Mouse (Mus musculus) thymus, adult 2 months (tissue): ENCODE data around the gene Anapc7. TPM values are rescaled to one million over a fixed set of nuclear protein-coding genes. Genes with fewer than 3 reads are reported as not detected.
"Not testable (repeated sequence)": the region's sequence is repeated elsewhere in the genome, so short reads cannot be mapped to it uniquely, and the experiment has no call there.

Source experiments
- DNase-seq: peaks from one replicate; pipeline ENCODE4 v3.0.0; 2021
- H3K27ac ChIP-seq: fragments of 200-500 bp; 2 replicates; pipeline ENCODE4 v1.5.1; 2012; ENCODE audit warnings: low read length, control low read depth; ENCODE audit not compliant: control insufficient read depth, insufficient read depth
- H3K27me3 ChIP-seq: fragments of 200-500 bp; 2 replicates; pipeline ENCODE4 v1.6.1; 2012; ENCODE audit warnings: mild to moderate bottlenecking, low read length, moderate library complexity, mixed read lengths; ENCODE audit not compliant: control insufficient read depth, insufficient read depth
- H3K36me3 ChIP-seq: fragments of 200-500 bp; 2 replicates; pipeline ENCODE4 v1.6.1; 2012; ENCODE audit warnings: mild to moderate bottlenecking, low read length, moderate library complexity; ENCODE audit not compliant: control insufficient read depth, insufficient read depth
- H3K4me1 ChIP-seq: fragments of 200-500 bp; replicated peaks from 2 replicates; pipeline ENCODE4 v1.6.1; 2012; ENCODE audit warnings: low read length; ENCODE audit not compliant: control insufficient read depth, insufficient read depth
- H3K4me3 ChIP-seq: fragments of 200-500 bp; 2 replicates; pipeline ENCODE4 v1.5.1; 2012; ENCODE audit warnings: mild to moderate bottlenecking, low read length, control low read depth, moderate library complexity; ENCODE audit not compliant: control insufficient read depth, insufficient read depth
- CTCF ChIP-seq: fragments of 200-500 bp; IDR thresholded peaks from 2 replicates; pipeline ENCODE4 v1.5.1; 2012; ENCODE audit warnings: mild to moderate bottlenecking, control low read depth, low read length, moderate library complexity, borderline replicate concordance; ENCODE audit not compliant: control insufficient read depth, poor library complexity, insufficient read depth; ENCODE audit errors: extremely low read depth
- POLR2A ChIP-seq: fragments of 200-500 bp; IDR thresholded peaks from 2 replicates; pipeline ENCODE4 v1.6.1; 2012; ENCODE audit warnings: mild to moderate bottlenecking, low read length, control low read depth, moderate library complexity; ENCODE audit not compliant: control insufficient read depth, poor library complexity, insufficient read depth; ENCODE audit errors: extremely low read depth
- WGBS: fragments of 180-500 bp; shearing (Covaris S2); methylation state at CpG from one replicate; pipeline ENCODE4 v1.1.7; 2018; 5-methylcytosine and 5-hydroxymethylcytosine counted together
- polyA plus RNA-seq: library from polyadenylated mRNA; depleted of rRNA; stranded (reverse); fragments of >200 nt; gene quantifications from 2 replicates; pipeline ENCODE4 v1.2.3, GENCODE M21; 2012

Anapc7 gene
- polyA plus RNA-seq, 1 experiment, result 39.9 TPM

GRCm38 (mm10) chr5:122415465-122415864, 6.0 kb upstream of the Anapc7 start:
- TF ChIP-seq POLR2A, result no peak
- TF ChIP-seq CTCF, result no peak
- no peak overlapping the region for H3K4me3 ChIP-seq
- 95% methylated on average over 12 of the region's 12 CpGs for WGBS
- no peaks in the 10 kb centered on the region for H3K27me3 ChIP-seq
- no peaks in the 10 kb centered on the region; the same call in 1 of the 2 replicates for H3K36me3 ChIP-seq
- DNase-seq, result no peak
- H3K4me1 ChIP-seq, result no peaks in the 10 kb centered on the region
- no peak overlapping the region for H3K27ac ChIP-seq

- H3K4me1 ChIP-seq, result peaks cover 13% of the 10 kb centered on the region
- not testable (repeated sequence) for H3K4me3 ChIP-seq, H3K27me3 ChIP-seq, DNase-seq, H3K36me3 ChIP-seq, H3K27ac ChIP-seq
- 64% methylated on average over 4 of the region's 4 CpGs for WGBS
Observed at GRCm38 (mm10) chr5:122420676-122421075, 817 bp upstream of the Anapc7 start.

GRCm38 (mm10) chr5:122422071-122422964, 825 bp downstream of the Anapc7 start:
- Histone ChIP-seq H3K36me3 (no peaks in the 10 kb centered on the region), H3K27me3 (no peaks in the 10 kb centered on the region), H3K4me3 (peak overlapping the region; percentile 88), H3K27ac (peak overlapping the region; percentile 60; the same call in 1 of the 2 replicates), H3K4me1 (peaks cover 13% of the 10 kb centered on the region)
- under 1% methylated on average over 73 of the region's 73 CpGs for WGBS
- TF ChIP-seq CTCF (peak; percentile 50; the same call in 1 of the 2 replicates), POLR2A (peak; percentile 41; the same call in 1 of the 2 replicates)
- peak; percentile 92 for DNase-seq

DNA sequence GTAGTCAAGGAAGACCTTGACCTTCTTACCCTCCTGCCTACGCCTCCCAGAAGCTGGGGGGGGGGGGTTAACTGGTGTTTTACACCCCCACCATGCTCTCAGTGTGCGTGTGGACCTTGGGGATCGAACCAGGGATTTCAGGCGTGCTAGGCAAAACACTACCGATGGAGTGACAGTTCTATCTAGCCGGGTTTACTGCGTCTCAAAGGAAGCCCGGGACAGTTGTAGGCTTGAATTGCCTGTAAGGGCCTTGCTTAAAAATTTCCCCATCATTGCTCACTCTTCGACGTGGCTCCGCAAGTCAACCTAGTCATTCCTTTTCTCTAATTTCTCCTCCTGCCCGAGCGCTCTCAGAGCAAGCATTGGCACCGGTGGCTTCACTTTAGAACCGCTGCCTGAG, 1.6 kb downstream of the Anapc7 start:
- no peak for DNase-seq
- WGBS, result 10% methylated on average over 15 of the region's 15 CpGs
- Histone ChIP-seq H3K36me3 (peaks cover 2% of the 10 kb centered on the region), H3K4me3 (peak overlapping the region; percentile 88), H3K27ac (no peak overlapping the region), H3K4me1 (peaks cover 13% of the 10 kb centered on the region), H3K27me3 (no peaks in the 10 kb centered on the region)
- TF ChIP-seq CTCF (no peak), POLR2A (no peak)

DNA sequence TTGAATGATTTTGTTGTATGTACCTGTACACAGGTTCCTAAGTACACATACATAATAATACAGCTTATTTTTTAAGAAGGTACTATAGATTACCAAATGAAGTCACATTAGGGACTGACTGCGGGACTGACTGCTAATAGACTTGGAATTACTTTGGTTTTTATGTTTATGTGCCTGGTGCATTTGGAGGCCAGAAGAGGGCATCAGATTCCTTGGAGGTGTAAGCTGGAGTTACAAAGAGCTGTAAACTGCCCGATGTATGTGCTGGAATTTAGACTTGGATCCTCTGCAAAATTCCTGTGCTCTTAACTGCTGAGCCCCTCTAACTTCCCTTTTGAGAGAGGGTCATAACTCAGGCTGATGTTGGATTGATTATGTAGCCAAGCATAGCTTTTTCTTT, 4.1 kb downstream of the Anapc7 start:
- no peak for DNase-seq
- TF ChIP-seq POLR2A (no peak), CTCF (no peak)
- WGBS, result 97% methylated on average over 2 of the region's 2 CpGs
- Histone ChIP-seq H3K27ac (no peak overlapping the region), H3K36me3 (peaks cover 26% of the 10 kb centered on the region), H3K27me3 (no peaks in the 10 kb centered on the region), H3K4me1 (peaks cover 13% of the 10 kb centered on the region), H3K4me3 (no peak overlapping the region)

DNA sequence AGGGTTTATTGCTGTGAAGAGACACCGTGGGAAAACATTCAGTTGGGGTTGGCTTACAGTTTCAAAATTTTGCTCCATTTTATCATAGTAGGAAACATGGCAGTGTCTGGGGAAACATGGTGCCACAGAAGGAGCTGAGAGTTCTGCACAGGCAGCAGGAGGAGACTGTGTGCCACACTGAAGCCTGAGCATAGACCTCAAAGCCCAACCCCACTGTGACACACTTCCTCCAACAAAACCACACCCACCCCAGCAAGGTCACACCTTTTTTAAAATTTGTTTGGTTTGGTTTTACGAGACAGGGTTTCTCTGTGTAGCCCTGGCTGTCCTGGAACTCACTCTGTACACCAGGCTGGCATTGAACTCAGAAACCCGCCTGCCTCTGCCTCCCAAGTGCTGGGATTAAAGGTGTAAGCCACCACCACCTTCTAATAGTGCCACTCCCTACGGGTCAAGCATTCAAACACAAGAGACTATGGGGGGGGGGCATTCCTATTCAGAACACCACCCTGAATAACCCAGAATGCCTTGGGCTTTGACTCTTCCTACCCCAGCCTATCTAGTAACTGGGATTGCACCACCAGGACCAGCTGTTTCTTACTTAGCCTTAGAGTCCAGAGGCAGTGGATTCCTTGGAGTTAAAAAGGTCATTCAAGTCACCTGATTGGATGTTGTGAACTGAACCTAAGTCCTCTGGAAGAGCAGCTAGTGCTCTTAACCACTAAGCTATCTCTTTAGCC, 8.7 kb downstream of the Anapc7 start:
- no peak for DNase-seq
- Histone ChIP-seq H3K36me3 (peaks cover 72% of the 10 kb centered on the region), H3K27me3 (no peaks in the 10 kb centered on the region), H3K27ac (no peak overlapping the region), H3K4me3 (no peak overlapping the region), H3K4me1 (no peaks in the 10 kb centered on the region)
- TF ChIP-seq POLR2A (no peak), CTCF (no peak)
- WGBS, result 85% methylated on average over 4 of the region's 4 CpGs
